Mouse (Mus musculus) lung, postnatal 36 days (tissue): ENCODE results near the gene Rfx4.

Source experiments
- DNase-seq: peaks from one replicate; pipeline ENCODE4 v3.0.0; 2022; ENCODE audit warnings: mixed read lengths

The Rfx4 gene

GRCm38 (mm10) chr10:84871921-84872320, 116.1 kb downstream of the Rfx4 start:
- DNase-seq = no peak

- DNase-seq = peak; percentile 15
Observed at GRCm38 (mm10) chr10:84879823-84880571, 124.1 kb downstream of the Rfx4 start.

GRCm38 (mm10) chr10:84882528-84882927, 126.7 kb downstream of the Rfx4 start:
- no peak for DNase-seq

- no peak for DNase-seq
Observed at GRCm38 (mm10) chr10:84885341-84885884, 129.6 kb downstream of the Rfx4 start.

- DNase-seq = peak; percentile 56
Observed at GRCm38 (mm10) chr10:84886221-84886627, 130.4 kb downstream of the Rfx4 start.

GRCm38 (mm10) chr10:84886785-84887184, 130.9 kb downstream of the Rfx4 start:
- no peak for DNase-seq

GRCm38 (mm10) chr10:84889096-84889846, 133.4 kb downstream of the Rfx4 start:
- no peak for DNase-seq

GRCm38 (mm10) chr10:84895810-84896358, 140.0 kb downstream of the Rfx4 start:
- no peak for DNase-seq

GRCm38 (mm10) chr10:84896941-84897930, 141.4 kb downstream of the Rfx4 start:
- no peak for DNase-seq

- DNase-seq = no peak
Observed at GRCm38 (mm10) chr10:84898144-84898979, 142.5 kb downstream of the Rfx4 start.

- no peak for DNase-seq
Observed at GRCm38 (mm10) chr10:84901676-84902075, 145.8 kb downstream of the Rfx4 start.

GRCm38 (mm10) chr10:84902213-84902612, 146.4 kb downstream of the Rfx4 start:
- DNase-seq = no peak

- DNase-seq = peak; percentile 61
Observed at GRCm38 (mm10) chr10:84903307-84903706, 147.4 kb downstream of the Rfx4 start.

GRCm38 (mm10) chr10:84903742-84904141, 147.9 kb downstream of the Rfx4 start:
- no peak for DNase-seq

GRCm38 (mm10) chr10:84906895-84907294, 151.0 kb downstream of the Rfx4 start:
- DNase-seq = no peak

- no peak for DNase-seq
Observed at GRCm38 (mm10) chr10:84908006-84908405, 152.1 kb downstream of the Rfx4 start.

- DNase-seq = no peak
Observed at GRCm38 (mm10) chr10:84908471-84908870, 152.6 kb downstream of the Rfx4 start.

- no peak for DNase-seq
Observed at GRCm38 (mm10) chr10:84909021-84909801, 153.3 kb downstream of the Rfx4 start.

GRCm38 (mm10) chr10:84910194-84910593, 154.3 kb downstream of the Rfx4 start:
- DNase-seq = no peak

- peak; percentile 39 for DNase-seq
Observed at GRCm38 (mm10) chr10:84910758-84911384, 155.0 kb downstream of the Rfx4 start.
